Mouse (Mus musculus) cerebellum, postnatal 25 days (tissue): ENCODE data around the gene Lrrc75a.
"Not testable (repeated sequence)": the region's sequence is repeated elsewhere in the genome, so short reads cannot be mapped to it uniquely, and the experiment has no call there.

Experiments used
- DNase-seq, 2 experiments: peaks; one replicate each; pipeline ENCODE4 v3.0.0; 2021; ENCODE audit warnings: mixed read lengths in 2 of 2

Lrrc75a gene

DNA sequence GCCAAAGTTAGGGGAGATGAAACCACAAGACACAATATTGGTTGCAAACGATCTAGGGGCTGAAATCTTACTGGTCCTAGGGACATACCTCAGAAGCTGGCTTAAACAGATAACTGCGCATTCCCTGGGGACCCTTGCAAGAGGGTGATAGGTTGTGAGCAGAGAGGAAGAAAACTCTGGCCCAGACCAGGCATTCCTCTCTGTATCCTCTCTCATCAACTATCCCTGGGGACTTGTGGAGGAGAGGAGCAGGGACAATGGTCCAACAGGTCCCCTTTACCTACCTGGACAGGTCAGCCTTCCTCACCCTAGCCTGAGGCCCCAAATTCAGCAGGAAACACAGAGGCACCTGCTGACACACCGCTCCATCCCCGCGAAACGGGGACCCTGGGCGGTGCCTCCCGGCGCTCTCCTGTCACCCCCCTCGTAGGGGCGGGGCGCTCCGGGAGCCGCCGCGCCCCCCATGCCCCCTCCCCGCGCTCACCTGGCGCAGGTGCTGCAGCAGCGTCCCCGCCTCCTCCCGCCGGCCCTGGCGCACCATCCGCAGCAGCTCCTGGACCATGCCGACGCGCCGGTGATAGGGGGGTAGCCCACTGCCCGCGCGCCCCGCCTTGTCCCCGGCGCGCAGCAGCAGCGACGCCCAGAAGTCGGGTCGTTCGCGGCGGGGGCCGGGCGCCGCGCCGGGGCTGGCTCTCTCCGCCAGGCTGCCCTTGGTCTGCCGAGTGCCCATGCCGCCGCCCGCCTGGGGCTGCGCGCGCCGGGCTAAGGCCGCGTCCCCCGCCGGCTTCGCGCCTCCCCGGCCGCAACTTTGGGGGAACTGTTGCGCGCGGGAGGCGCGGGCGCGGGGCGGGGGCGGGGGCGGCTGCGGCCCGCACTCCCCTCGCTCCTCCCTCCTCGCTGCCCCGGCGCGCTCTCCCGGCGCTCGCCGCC, at the start of gene Lrrc75a:
TSS of gene Lrrc75a (minus strand) at position 863 of the 930 bp plus-strand sequence.
- peak; percentile 37 to 58 for DNase-seq

DNA sequence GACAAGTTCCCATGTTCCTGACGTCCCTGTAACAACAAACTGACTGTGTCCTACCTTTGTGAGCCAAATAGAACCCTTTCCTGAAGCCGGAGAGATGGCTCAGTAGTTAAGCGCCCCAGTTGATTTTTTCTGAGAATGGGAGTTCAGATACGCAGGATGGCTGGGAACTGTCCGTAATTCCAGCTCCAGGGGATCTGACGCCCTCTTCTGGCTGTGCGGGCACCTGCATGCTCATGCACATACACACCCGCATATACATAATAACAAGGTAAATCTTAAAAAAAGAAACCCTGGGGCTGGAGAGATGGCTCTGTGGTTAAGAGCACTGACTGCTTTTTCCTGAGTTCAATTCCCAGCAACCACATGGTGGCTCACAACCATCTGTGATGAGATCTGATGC, 46.8 kb upstream of the Lrrc75a start:
- DNase-seq: no peak

DNA sequence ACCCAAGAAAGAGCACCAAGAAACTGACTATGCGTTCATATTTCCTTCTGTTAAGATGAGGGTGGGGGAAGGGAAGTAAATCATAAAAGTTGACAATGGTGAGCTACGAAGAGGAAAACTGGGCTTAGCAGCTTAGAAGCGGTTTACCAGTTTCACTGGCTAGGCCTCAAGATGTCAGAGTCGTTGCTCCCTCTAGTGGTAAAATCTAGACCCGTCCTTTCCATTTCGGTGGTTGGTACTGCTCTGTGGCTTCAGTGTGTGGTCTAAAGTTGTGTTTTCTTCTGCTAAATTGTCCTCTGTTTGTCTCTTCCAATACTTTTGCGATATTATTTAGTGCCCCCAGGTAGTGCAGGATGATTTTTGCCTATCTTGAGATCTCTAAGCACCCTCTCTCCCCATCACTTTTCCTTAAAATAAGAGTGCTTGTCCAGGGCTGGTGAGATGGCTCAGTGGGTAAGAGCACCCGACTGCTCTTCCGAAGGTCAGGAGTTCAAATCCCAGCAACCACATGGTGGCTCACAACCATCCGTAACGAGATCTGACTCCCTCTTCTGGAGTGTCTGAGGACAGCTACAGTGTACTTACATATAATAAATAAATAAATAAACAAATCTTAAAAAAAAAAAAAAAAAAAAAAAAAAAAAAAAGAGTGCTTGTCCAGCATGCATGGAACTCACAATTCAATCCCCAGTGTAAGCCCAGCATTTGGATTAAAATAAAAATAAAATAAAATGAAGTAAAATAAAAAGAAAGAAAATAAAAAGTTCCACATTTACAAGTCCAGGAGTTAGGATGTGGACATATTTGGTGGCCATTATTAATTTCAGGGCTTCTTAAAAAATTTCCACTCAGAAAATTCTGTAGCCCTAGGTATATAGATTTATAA, 45.2 kb upstream of the Lrrc75a start:
- DNase-seq: peak; percentile 15 to 62

DNA sequence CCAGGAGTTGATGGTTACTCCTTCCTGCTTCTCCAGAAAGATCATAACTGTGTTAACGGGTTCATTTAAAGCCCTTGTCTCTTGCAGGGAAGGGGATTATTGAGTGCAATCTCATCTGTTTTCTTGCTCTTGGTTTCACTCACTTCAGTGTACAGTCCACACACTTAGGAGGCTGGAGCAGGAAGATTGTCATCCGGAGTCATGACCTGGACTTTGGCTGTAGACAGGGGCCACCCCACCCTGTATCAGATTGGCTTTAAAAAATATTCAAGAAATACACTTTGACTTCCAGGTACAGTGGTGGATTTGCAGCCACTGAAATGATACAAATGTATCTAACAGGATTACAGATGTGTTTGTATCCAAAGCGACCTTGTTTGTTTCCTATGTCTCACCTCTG, 43.3 kb upstream of the Lrrc75a start:
- DNase-seq: no peak

DNA sequence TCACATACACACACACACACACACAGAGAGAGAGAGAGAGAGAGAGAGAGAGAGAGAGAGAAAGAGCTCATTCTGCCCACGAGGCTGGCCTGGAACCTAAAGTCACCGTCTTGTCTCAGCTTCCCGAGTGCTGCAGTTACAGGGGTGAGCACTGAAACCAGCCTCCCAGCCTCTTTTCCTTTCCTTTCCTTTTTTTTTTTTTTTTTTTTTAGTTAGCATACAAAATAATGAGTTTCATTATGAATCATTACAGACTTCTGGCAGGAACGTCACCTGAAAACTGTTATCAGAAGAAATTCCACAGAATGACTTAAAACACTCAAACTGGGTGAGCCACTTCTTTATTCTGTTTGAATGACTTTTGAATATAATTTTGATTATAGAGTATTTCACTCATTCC, 31.6 kb upstream of the Lrrc75a start:
- DNase-seq: no peak

DNA sequence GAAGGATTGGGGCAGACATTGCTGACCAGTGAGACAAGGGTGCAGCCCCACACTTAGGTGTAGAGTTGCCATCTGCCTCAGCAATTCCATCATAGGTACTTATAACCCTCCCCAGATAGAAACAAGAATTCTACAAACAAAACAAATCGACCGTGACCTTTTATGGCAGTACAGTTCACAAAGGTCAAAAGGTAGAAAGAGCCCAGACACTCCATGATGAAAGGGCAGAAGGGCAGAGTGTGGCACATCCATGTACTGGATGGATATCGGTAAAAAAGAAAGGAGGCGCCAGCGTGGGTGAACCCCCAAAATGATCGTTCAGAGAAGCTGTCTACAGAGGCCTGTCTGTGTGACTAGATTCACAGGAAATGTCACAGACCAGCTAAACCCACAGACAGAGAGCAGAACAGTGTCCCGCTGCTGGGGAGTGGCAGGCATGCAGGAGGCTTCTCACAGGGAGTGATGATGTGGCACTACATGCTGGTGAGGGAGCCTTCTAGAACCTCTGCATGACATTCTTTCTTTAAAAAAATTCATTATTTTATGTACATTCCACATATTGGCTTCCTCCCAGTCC, 30.5 kb upstream of the Lrrc75a start:
- DNase-seq: no peak

DNA sequence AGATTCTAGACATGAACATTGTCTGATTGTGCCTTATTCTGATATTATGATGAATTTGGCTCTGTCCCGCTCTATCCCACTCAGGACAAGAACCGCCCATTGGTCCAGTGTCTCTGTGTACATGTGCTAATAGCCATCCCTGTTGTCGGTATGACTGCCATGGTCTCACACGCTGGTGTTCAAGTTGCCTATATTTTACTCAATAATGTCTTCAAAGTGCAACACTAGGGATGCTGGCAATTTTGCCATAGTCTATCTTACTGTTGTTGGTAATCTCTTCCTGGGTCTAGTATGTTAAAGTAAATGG, 27.9 kb upstream of the Lrrc75a start:
- no peak for DNase-seq

GRCm38 (mm10) chr11:62675480-62676289, 27.4 kb upstream of the Lrrc75a start:
- peak; percentile 63 to 72 for DNase-seq

- peak; percentile 22 to 53 for DNase-seq
Measured at GRCm38 (mm10) chr11:62670006-62670405, 21.7 kb upstream of the Lrrc75a start.

DNA sequence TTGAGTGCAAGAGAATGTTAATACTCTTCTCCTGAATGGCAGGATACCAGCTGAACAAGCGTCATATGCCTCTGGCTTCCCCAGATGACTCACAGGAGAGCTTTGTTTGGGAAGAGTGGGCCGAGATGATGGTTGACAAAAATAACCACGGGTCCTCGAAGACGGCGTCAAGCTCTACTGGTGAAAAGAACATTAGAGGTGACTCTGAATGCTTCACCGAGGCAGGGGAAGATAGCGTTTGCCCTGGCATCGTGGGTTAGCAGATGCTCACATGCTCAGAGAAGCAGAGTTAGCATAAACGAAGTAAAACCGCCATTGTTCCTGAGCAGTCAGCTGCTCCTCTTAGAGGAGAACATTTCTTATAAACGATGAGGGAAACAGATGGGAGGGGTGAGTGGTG, 21.1 kb upstream of the Lrrc75a start:
- DNase-seq: no peak

DNA sequence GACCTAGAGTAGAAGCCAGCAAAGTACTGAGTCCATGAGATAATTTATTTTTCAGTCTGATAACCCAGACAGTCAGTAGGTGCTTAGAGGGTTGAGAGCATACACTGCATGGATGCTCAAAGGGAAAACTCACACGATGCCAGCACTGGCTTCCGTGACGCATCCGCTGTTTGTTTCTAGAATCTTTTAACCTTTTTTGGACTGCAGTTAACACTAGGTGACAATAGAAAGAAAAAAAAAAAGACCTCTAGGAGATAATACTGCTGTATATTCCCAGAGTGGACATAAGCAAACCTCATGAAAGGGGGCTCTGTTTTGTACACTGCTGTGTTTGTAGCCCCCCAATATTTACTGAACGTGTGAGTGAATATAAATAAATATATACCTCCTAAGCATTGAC, 20.7 kb upstream of the Lrrc75a start:
- no peak for DNase-seq

- DNase-seq: no peak
Measured at GRCm38 (mm10) chr11:62664250-62664649, 15.9 kb upstream of the Lrrc75a start.

GRCm38 (mm10) chr11:62660885-62661284, 12.6 kb upstream of the Lrrc75a start:
- DNase-seq: no peak

- DNase-seq: no peak
Measured at GRCm38 (mm10) chr11:62652080-62652479, 3.8 kb upstream of the Lrrc75a start.

DNA sequence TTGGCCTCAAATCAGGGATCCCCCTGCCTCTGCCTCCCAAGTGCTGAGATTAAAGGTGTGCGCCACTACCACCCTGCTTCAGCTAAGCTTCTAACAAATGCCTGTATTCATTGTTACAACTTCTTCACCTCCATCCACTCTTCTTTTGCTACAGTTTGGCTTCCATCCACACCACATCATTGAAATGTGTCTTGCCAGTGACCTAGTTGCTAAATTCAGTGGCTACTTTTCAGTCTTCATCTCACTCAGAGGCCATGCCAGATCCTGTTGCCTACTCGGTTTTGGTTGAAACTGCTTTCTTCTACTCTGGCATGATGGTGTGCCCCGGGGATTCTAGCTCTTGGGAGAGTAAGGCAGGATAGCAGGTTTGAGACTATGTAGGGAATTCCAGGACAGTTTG, 3.2 kb upstream of the Lrrc75a start:
- no peak for DNase-seq

DNA sequence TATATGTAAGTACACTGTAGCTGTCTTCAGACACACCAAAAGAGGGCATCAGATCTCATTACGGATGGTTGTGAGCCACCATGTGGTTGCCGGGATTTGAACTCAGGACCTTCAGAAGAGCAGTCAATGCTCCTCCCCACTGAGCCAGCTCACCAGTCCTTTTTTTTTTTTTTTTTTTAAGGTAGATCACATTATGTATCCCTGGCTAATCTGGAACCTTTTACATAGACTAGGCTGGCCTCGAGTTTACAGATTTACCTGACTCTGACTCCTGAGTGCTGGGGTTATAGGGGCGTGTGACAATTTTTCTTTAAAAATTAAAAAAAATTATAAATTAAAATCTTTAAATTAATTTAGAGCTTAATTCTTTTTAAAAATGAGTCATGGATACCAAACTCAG, 1.5 kb upstream of the Lrrc75a start:
- not testable (repeated sequence) for DNase-seq

DNA sequence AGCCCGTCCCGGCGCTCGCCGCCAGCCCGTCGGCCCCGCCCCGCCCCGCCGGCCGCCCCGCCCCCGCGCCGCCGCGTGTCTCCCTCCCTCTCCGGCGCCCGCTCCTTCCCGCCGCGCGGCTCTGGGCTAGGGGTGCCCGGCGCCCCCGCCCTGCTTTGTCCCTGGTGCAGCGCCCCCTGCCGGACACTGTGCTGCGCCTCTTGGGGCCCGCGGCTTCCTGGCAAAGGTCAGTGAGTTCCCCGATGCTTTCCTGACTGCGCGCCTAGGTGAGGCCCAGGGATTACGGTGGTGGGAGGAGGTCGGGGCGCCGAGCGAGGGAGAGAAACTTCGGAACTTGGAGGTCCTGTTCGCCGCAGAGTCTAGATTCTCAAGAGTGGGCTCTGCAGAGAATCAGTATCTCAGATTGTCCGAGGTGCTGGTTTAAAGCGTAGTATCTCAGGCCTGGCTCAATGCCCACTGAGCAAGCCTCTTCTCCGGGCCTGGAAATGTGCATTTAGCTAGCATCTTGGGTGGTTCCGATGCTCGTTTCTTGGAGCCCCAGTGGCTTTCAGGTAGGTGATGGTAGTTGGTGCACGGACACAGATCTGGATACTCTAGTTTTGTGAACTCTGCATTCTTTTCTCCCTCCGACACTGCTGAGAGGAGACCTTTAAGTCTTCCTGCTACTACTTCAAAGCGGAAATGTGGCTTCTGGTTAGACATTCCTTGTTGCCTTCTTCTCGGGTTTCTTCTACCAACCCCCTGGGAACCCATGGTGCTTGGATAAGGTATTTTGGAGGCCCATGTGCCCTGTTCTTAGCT, 468 bp upstream of the Lrrc75a start, which contains the start of gene Mmgt2:
TSS of gene Mmgt2 (plus strand) at position 74 of the 801 bp plus-strand sequence.
- DNase-seq: peak; percentile 88 to 94

DNA sequence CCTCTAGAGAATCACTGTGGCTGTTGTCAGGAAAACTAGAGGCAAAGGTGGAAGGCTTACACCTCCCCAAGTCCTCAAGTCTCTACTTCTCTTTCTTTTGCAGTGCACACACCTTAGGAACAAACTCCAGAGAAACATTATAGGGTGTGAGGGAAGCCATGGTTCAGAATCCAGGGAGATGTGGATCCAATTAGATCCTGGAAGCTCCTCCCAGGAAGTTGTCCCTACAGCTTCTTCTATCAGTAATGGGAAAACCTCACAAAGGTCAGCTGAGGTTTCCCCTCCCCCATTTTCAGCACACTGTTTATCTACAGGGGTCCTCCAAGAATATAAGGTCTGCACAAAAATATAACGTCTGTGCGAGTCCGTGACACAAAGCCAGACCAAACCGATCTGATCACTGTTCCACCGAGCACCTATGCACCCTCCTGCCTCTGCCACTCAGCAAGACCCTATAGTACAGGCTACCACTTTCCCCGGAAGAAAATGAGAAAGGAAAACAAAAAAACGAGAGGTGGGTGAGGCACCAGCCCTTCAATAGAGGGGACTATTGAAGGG, 1.3 kb downstream of the Lrrc75a start:
- no peak for DNase-seq

GRCm38 (mm10) chr11:62646495-62646843, 1.9 kb downstream of the Lrrc75a start:
- DNase-seq: no peak

- DNase-seq: no peak
Measured at GRCm38 (mm10) chr11:62645732-62646494, 2.4 kb downstream of the Lrrc75a start.

- DNase-seq: no peak
Measured at GRCm38 (mm10) chr11:62645337-62645675, 3.0 kb downstream of the Lrrc75a start.
